Mouse (Mus musculus) olfactory bulb, adult 2 months (tissue): Measurements from ENCODE around the gene Col1a1. TPM values are rescaled to one million over a fixed set of nuclear protein-coding genes. Genes with fewer than 3 reads are reported as not detected.

Source experiments
- H3K27ac ChIP-seq: fragments of 200-500 bp; 2 replicates; pipeline ENCODE4 v1.5.1; 2012; ENCODE audit warnings: low read depth, low read length; ENCODE audit not compliant: insufficient read depth
- H3K4me1 ChIP-seq: fragments of 200-500 bp; 2 replicates; pipeline ENCODE4 v1.6.1; 2012; ENCODE audit warnings: low read length; ENCODE audit not compliant: control insufficient read depth, insufficient read depth
- H3K4me3 ChIP-seq: fragments of 200-500 bp; 2 replicates; pipeline ENCODE4 v1.5.1; 2012; ENCODE audit warnings: mild to moderate bottlenecking, low read depth, low read length, moderate library complexity; ENCODE audit not compliant: insufficient read depth
- CTCF ChIP-seq: fragments of 200-500 bp; IDR thresholded peaks from 2 replicates; pipeline ENCODE4 v1.5.1; 2012; ENCODE audit warnings: low read depth, mild to moderate bottlenecking, low read length, moderate library complexity; ENCODE audit not compliant: insufficient read depth
- POLR2A ChIP-seq: fragments of 200-500 bp; IDR thresholded peaks from 2 replicates; pipeline ENCODE4 v1.6.1; 2012; ENCODE audit warnings: mild to moderate bottlenecking, low read depth, low read length, moderate library complexity; ENCODE audit not compliant: insufficient read depth
- WGBS: fragments of 180-500 bp; shearing (Covaris S2); methylation state at CpG from one replicate; pipeline ENCODE4 v1.1.7; 2018; 5-methylcytosine and 5-hydroxymethylcytosine counted together
- polyA plus RNA-seq: library from polyadenylated mRNA; stranded (reverse); fragments of >200 nt; gene quantifications from 2 replicates; pipeline ENCODE4 v1.2.4, GENCODE M21; 2012; ENCODE audit warnings: low replicate concordance; ENCODE audit not compliant: missing spikeins, insufficient read depth, insufficient read length

Col1a1 gene
- polyA plus RNA-seq, 1 experiment, result not detected

- TF ChIP-seq CTCF (no peak), POLR2A (no peak)
- no peak overlapping the region for H3K27ac ChIP-seq
- WGBS, result 39% methylated on average over 4 of the region's 4 CpGs
- H3K4me1 ChIP-seq, result peaks cover 16% of the 10 kb centered on the region; the same call in 1 of the 2 replicates
- H3K4me3 ChIP-seq, result no peak overlapping the region
Observed at GRCm38 (mm10) chr11:94916477-94916876, 19.5 kb upstream of the Col1a1 start.

GRCm38 (mm10) chr11:94917717-94918116, 18.3 kb upstream of the Col1a1 start:
- Histone ChIP-seq H3K4me1 (peaks cover 16% of the 10 kb centered on the region; the same call in 1 of the 2 replicates), H3K27ac (no peak overlapping the region), H3K4me3 (no peak overlapping the region)
- 83% methylated on average over 6 of the region's 6 CpGs for WGBS
- TF ChIP-seq POLR2A (no peak), CTCF (no peak)

GRCm38 (mm10) chr11:94920996-94921401, 15.0 kb upstream of the Col1a1 start:
- Histone ChIP-seq H3K27ac (no peak overlapping the region), H3K4me1 (peaks cover 8% of the 10 kb centered on the region; the same call in 1 of the 2 replicates), H3K4me3 (no peak overlapping the region)
- 42% methylated on average over 6 of the region's 6 CpGs for whole genome bisulfite sequencing
- TF ChIP-seq CTCF (no peak), POLR2A (no peak)

- Histone ChIP-seq H3K27ac (no peak overlapping the region), H3K4me1 (peaks cover 21% of the 10 kb centered on the region), H3K4me3 (no peak overlapping the region)
- TF ChIP-seq POLR2A (no peak), CTCF (no peak)
- 94% methylated on average over 4 of the region's 4 CpGs for WGBS
Observed at GRCm38 (mm10) chr11:94924977-94925376, 11.0 kb upstream of the Col1a1 start.

GRCm38 (mm10) chr11:94926431-94926830, 9.6 kb upstream of the Col1a1 start:
- WGBS, result 71% methylated on average over 11 of the region's 11 CpGs
- TF ChIP-seq POLR2A (no peak), CTCF (no peak)
- no peak overlapping the region for H3K4me3 ChIP-seq

GRCm38 (mm10) chr11:94927771-94928291, 8.2 kb upstream of the Col1a1 start:
- TF ChIP-seq POLR2A (no peak), CTCF (no peak)

More at GRCm38 (mm10) chr11:94926431-94926830, 9.6 kb upstream of the Col1a1 start:
- H3K4me1 ChIP-seq, result peaks cover 21% of the 10 kb centered on the region
- no peak overlapping the region for H3K27ac ChIP-seq

GRCm38 (mm10) chr11:94928820-94929219, 7.2 kb upstream of the Col1a1 start:
- no peak overlapping the region for H3K27ac ChIP-seq
- H3K4me1 ChIP-seq, result peaks cover 30% of the 10 kb centered on the region
- no peak overlapping the region for H3K4me3 ChIP-seq
- WGBS, result 13% methylated on average over 13 of the region's 13 CpGs
- TF ChIP-seq POLR2A (no peak), CTCF (no peak)

More at GRCm38 (mm10) chr11:94927771-94928291, 8.2 kb upstream of the Col1a1 start:
- WGBS, result 53% methylated on average over 5 of the region's 5 CpGs
- Histone ChIP-seq H3K4me1 (peaks cover 21% of the 10 kb centered on the region), H3K4me3 (no peak overlapping the region), H3K27ac (no peak overlapping the region)

GRCm38 (mm10) chr11:94929599-94929998, 6.4 kb upstream of the Col1a1 start:
- Histone ChIP-seq H3K4me3 (no peak overlapping the region), H3K4me1 (peaks cover 38% of the 10 kb centered on the region), H3K27ac (no peak overlapping the region)
- 76% methylated on average over 9 of the region's 9 CpGs for WGBS
- TF ChIP-seq CTCF (no peak), POLR2A (no peak)

- no peak overlapping the region for H3K4me3 ChIP-seq
- WGBS, result 91% methylated on average over 4 of the region's 4 CpGs
- H3K27ac ChIP-seq, result no peak overlapping the region
- peaks cover 41% of the 10 kb centered on the region for H3K4me1 ChIP-seq
- TF ChIP-seq CTCF (no peak), POLR2A (no peak)
Observed at GRCm38 (mm10) chr11:94930151-94930550, 5.9 kb upstream of the Col1a1 start.

- Histone ChIP-seq H3K4me1 (peaks cover 44% of the 10 kb centered on the region), H3K4me3 (no peak overlapping the region), H3K27ac (no peak overlapping the region)
- WGBS, result 46% methylated on average over 8 of the region's 8 CpGs
- TF ChIP-seq CTCF (no peak), POLR2A (no peak)
Observed at GRCm38 (mm10) chr11:94933584-94933983, 2.4 kb upstream of the Col1a1 start.
